Mouse (Mus musculus) lung, embryonic 14.5 days (tissue): Measurements from ENCODE around the gene Grm7. TPM values are rescaled to one million over a fixed set of nuclear protein-coding genes. Genes with fewer than 3 reads are reported as not detected.

Source experiments
- ATAC-seq: fragments of 200-750 bp; cut with Nextera tagmentation; 2 replicates; pipeline ENCODE4 v1.8.0; 2017; ENCODE audit warnings: mild to moderate bottlenecking, moderate TSS enrichment, moderate library complexity; ENCODE audit not compliant: insufficient read depth
- DNase-seq: peaks from one replicate; pipeline ENCODE4 v3.0.0-alpha.2; 2015
- H3K27ac ChIP-seq: fragments of 300-500 bp; sonication (generic); 2 replicates; pipeline ENCODE4 v1.5.1; 2014; ENCODE audit warnings: low read depth, mild to moderate bottlenecking, moderate library complexity
- H3K27me3 ChIP-seq: fragments of 300-500 bp; sonication (generic); 2 replicates; pipeline ENCODE4 v1.6.1; 2014; ENCODE audit warnings: low read length, control low read depth; ENCODE audit not compliant: insufficient read depth
- H3K36me3 ChIP-seq: fragments of 300-500 bp; sonication (generic); 2 replicates; pipeline ENCODE4 v1.6.1; 2014; ENCODE audit warnings: control low read depth; ENCODE audit not compliant: insufficient read depth
- H3K4me1 ChIP-seq: fragments of 300-500 bp; sonication (generic); 2 replicates; pipeline ENCODE4 v1.6.1; 2014; ENCODE audit warnings: antibody characterized with exemption, control low read depth; ENCODE audit not compliant: insufficient read depth
- H3K4me2 ChIP-seq: fragments of 300-500 bp; sonication (generic); 2 replicates; pipeline ENCODE4 v1.6.1; 2014; ENCODE audit warnings: mild to moderate bottlenecking
- H3K4me3 ChIP-seq: fragments of 300-500 bp; sonication (generic); 2 replicates; pipeline ENCODE4 v1.5.1; 2014; ENCODE audit warnings: low read depth, low read length
- H3K9ac ChIP-seq: fragments of 300-500 bp; sonication (generic); 2 replicates; pipeline ENCODE4 v1.6.1; 2014
- H3K9me3 ChIP-seq: fragments of 300-500 bp; sonication (generic); 2 replicates; pipeline ENCODE4 v1.6.1; 2016; ENCODE audit warnings: low read depth, low read length, control low read depth
- CTCF ChIP-seq: IDR thresholded peaks from 2 replicates; pipeline ENCODE4 v1.5.1; 2016; ENCODE audit warnings: antibody characterized with exemption, low read depth
- WGBS: fragments of 180-500 bp; shearing (Covaris S2); extraction: QIAGEN DNeasy Blood & Tissue Kit; methylation state at CpG from one replicate; pipeline ENCODE4 v1.1.7; 2014; 5-methylcytosine and 5-hydroxymethylcytosine counted together
- polyA plus RNA-seq: library from polyadenylated mRNA; unstranded; fragments of >200 nt; fragmentation: Nextera tagmentation; extraction: Ambion mirVana; gene quantifications from 2 replicates; pipeline ENCODE4 v1.2.1, GENCODE M21; 2014

Gene Grm7
- polyA plus RNA-seq, 1 experiment from 2014 or later: not detected

DNA sequence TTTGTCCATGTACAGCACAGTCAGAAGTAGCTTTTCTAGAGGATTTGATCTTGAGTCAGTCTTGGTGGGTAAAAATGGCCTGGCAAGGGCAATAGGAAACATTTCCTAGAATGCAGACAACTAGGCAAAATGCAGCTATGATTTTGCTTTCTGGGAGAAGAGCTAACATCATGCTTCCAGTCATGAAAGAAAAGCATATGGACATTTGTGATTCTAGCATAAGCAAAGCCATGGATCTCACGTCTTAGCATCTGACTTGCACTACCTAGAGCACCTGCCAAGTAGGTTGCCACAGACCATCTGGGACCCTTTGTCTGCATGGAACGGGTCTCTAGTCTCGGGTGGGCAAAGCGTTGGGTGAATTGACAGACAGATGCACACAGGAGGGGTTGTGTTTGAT is 842.2 kb downstream of the Grm7 start:
- no peak overlapping the region for H3K4me2 ChIP-seq
- WGBS: 86% methylated on average over 4 of the region's 4 CpGs
- ATAC-seq (no peak), DNase-seq (no peak)
- no peak overlapping the region for H3K9ac ChIP-seq
- H3K9me3 ChIP-seq: no peaks in the 10 kb centered on the region
- H3K27ac ChIP-seq: no peak overlapping the region
- no peak for TF ChIP-seq CTCF
- H3K27me3 ChIP-seq: no peaks in the 10 kb centered on the region
- no peaks in the 10 kb centered on the region for H3K36me3 ChIP-seq
- H3K4me1 ChIP-seq: no peaks in the 10 kb centered on the region
- no peak overlapping the region for H3K4me3 ChIP-seq

DNA sequence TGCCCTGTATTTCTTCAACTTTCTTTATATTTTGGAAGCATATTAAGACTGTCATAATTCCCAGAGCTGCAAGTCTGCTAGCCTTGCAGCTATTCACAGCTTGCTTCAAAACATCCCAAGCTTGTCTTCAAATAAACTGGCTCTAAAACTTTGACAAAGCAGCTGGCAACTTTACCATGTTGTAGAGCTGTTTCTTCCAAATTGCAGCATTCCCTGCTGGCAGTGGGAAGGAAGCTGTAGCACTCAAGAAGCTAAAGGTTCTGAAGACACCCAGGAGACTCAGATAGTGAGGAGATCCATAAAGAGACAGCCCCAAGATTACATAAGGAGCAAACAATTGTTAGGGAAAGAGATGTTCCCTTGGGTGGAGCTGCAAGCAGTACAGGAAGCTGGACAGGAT is 846.8 kb downstream of the Grm7 start:
- H3K27ac ChIP-seq: no peak overlapping the region
- H3K9me3 ChIP-seq: no peaks in the 10 kb centered on the region
- H3K4me3 ChIP-seq: no peak overlapping the region
- H3K27me3 ChIP-seq: no peaks in the 10 kb centered on the region
- no peak overlapping the region for H3K9ac ChIP-seq
- no peak for TF ChIP-seq CTCF
- H3K36me3 ChIP-seq: no peaks in the 10 kb centered on the region
- no peak for ATAC-seq
- no peaks in the 10 kb centered on the region for H3K4me1 ChIP-seq
- no peak for DNase-seq
- no peak overlapping the region for H3K4me2 ChIP-seq

DNA sequence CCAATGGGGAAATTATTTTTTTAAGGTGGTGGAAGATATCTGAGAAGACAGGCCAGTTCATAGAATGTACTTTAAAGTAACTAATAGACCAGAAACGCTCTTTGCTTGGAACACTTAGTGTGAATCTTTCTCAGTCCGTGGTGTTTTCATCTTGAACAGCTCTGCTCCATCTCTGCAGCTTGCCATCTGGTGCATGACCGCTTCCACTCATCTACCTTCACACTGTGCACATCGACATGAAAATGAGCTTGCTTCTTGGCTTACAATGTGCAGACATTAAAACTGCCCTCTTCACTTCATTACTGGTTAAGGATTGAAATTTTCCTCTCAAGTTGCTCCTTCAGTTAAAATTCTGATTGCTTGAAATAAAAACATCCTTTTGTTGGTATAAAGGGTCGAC is 854.2 kb downstream of the Grm7 start:
- no peaks in the 10 kb centered on the region for H3K9me3 ChIP-seq
- DNase-seq (no peak), ATAC-seq (no peak)
- no peaks in the 10 kb centered on the region for H3K36me3 ChIP-seq
- 67% methylated on average over 5 of the region's 5 CpGs for WGBS
- H3K27me3 ChIP-seq: no peaks in the 10 kb centered on the region
- H3K4me2 ChIP-seq: no peak overlapping the region
- no peaks in the 10 kb centered on the region for H3K4me1 ChIP-seq
- H3K27ac ChIP-seq: no peak overlapping the region
- H3K4me3 ChIP-seq: no peak overlapping the region
- TF ChIP-seq CTCF: no peak
- no peak overlapping the region for H3K9ac ChIP-seq

DNA sequence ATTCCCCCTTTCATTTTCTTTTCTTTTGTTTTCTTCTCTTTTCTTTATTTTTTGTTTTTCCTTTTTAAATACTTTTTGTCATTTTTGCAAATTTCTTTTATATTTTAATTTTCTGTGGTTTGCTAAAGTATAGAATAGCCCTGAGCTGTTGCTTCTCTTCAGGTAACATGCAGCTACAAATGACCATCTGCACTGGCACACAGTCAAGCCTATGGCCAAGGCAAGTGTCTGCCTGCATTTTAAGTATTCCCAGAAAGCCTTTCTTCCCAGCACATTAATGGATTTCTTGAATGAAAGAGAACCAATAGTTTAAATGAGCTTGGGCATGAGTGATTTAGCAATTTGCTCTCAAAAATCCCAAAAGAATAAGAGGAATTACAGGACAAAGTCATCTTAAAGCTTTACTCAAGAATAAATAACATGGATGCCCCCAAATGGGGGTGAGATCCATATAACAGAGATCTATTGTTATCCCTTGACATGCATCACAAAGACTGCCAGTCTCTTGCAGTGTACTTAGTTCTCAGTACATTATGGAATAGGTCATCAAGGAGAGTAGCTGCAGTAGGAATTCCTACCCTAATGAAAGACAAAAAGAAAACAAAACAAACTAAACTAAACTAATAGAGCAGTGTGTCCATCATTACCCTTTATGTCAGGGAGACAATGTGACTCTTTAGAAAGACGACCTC is 865.5 kb downstream of the Grm7 start:
- Histone ChIP-seq H3K27ac (no peak overlapping the region), H3K27me3 (no peaks in the 10 kb centered on the region), H3K4me2 (no peak overlapping the region), H3K9ac (no peak overlapping the region), H3K4me3 (no peak overlapping the region), H3K4me1 (no peaks in the 10 kb centered on the region), H3K36me3 (no peaks in the 10 kb centered on the region), H3K9me3 (no peaks in the 10 kb centered on the region)
- DNase-seq (no peak), ATAC-seq (no peak)
- no peak for TF ChIP-seq CTCF
- 75% methylated on average over 1 of the region's 1 CpGs for WGBS

DNA sequence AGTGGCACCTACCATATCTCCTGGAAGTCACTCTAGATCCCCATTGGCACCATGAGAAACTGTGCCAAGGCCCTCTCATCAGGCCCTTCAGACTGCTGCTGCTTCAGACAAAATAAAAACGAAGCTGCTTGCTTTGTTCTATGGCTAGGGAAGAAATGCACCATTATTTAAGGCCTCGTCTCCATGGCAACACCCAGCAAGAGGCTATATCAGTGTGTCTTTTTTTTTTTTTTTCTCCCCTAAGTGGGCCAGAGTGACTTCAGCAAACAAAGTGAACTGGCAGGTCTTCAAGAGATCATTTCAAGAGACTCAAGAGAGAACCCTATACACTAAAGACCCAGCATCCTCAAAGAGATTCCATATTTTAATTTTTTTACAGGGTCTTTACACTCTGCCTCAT is 867.0 kb downstream of the Grm7 start:
- H3K36me3 ChIP-seq: no peaks in the 10 kb centered on the region
- WGBS: 47% methylated on average over 2 of the region's 2 CpGs
- DNase-seq (peak; percentile 35), ATAC-seq (peak; percentile 66)
- H3K27ac ChIP-seq: no peak overlapping the region
- H3K9ac ChIP-seq: no peak overlapping the region
- no peaks in the 10 kb centered on the region for H3K4me1 ChIP-seq
- no peak overlapping the region for H3K4me3 ChIP-seq
- H3K27me3 ChIP-seq: no peaks in the 10 kb centered on the region
- TF ChIP-seq CTCF: no peak
- no peaks in the 10 kb centered on the region for H3K9me3 ChIP-seq
- no peak overlapping the region for H3K4me2 ChIP-seq

DNA sequence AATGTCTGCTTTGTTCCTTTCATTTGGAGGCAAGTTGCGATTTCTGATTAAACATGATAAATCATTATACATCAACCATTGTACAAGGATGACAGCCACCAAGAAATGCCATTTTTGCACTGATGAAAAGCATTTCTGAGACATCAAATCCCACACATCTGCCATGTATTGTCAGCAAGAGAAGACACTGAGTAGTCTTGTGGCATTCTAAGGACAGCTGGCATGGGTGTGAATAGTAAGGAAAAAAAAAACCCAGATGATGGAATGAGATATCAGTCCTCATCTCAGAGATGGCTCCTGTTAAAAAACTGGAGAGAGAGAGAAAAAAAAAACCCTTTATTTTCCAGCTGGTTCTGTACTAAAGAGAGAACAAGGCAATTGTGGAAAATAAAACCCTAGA is 875.8 kb downstream of the Grm7 start:
- H3K4me3 ChIP-seq: no peak overlapping the region
- ATAC-seq (no peak), DNase-seq (no peak)
- H3K4me2 ChIP-seq: no peak overlapping the region
- TF ChIP-seq CTCF: no peak
- 85% methylated on average over 1 of the region's 1 CpGs for WGBS
- H3K9ac ChIP-seq: no peak overlapping the region
- H3K27me3 ChIP-seq: no peaks in the 10 kb centered on the region
- H3K9me3 ChIP-seq: no peaks in the 10 kb centered on the region
- H3K27ac ChIP-seq: no peak overlapping the region
- H3K4me1 ChIP-seq: no peaks in the 10 kb centered on the region
- no peaks in the 10 kb centered on the region for H3K36me3 ChIP-seq

DNA sequence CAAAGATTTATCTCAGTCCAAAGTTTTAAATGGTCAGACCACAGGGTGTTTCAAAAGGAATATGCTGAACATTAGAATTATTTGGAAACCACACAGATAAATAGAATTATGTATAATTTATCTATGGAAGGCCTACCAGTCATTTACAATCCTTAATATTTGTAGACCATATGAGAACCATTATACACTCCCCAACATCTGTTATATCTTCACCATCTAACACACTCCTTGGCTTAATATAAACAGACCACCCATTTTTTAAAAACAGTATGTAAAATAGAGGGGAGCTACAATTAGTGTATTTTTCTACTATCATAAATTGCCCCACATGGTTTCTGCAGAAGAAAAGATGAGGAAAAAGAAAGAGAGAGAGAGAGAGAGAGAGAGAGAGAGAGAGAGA is 876.7 kb downstream of the Grm7 start:
- H3K9ac ChIP-seq: no peak overlapping the region
- H3K36me3 ChIP-seq: no peaks in the 10 kb centered on the region
- no peak overlapping the region for H3K4me2 ChIP-seq
- peak; percentile 63; the same call in 1 of the 2 replicates for ATAC-seq
- no peaks in the 10 kb centered on the region for H3K4me1 ChIP-seq
- no peaks in the 10 kb centered on the region for H3K9me3 ChIP-seq
- no peak for DNase-seq
- no peak overlapping the region for H3K27ac ChIP-seq
- TF ChIP-seq CTCF: no peak
- no peak overlapping the region for H3K4me3 ChIP-seq
- no peaks in the 10 kb centered on the region for H3K27me3 ChIP-seq

DNA sequence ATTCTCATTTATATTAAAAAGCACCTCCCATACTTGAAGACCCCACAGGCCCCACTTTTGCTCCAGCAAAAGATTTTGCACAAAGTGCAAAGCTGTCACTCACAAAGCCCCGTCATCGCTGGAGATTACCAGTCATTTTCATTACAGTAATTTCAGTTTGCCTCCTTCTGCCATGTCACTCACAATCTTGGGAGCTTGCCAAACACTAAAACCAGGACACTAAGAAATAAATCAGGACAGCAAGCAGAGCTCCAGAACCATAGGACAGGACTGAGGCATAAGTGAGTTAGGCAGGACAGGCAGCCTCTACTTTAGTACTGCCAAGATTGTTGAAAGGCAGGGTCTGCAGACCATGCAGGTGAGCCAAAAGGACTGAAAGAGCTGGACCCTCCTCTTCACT is 884.6 kb downstream of the Grm7 start:
- H3K36me3 ChIP-seq: no peaks in the 10 kb centered on the region
- H3K27ac ChIP-seq: no peak overlapping the region
- no peak for DNase-seq
- WGBS: 67% methylated on average over 2 of the region's 2 CpGs
- H3K27me3 ChIP-seq: no peaks in the 10 kb centered on the region
- H3K4me1 ChIP-seq: no peaks in the 10 kb centered on the region
- H3K9ac ChIP-seq: no peak overlapping the region
- H3K4me2 ChIP-seq: no peak overlapping the region
- H3K9me3 ChIP-seq: no peaks in the 10 kb centered on the region
- ATAC-seq: no peak
- no peak overlapping the region for H3K4me3 ChIP-seq
- TF ChIP-seq CTCF: no peak
